Mouse (Mus musculus): ENCODE measurements around the gene Prodh2. TPM values are rescaled to one million over a fixed set of nuclear protein-coding genes. Genes with fewer than 3 reads are reported as not detected.
"Not testable (repeated sequence)": the region's sequence is repeated elsewhere in the genome, so short reads cannot be mapped to it uniquely, and the experiment has no call there.

Prodh2 gene
- total RNA-seq (2017): not detected in 2 replicates

GRCm38 (mm10) chr7:30493401-30493931 is at the start of gene Prodh2:
Gene Prodh2, plus strand, starts transcription at chr7:30493622.
- ATAC-seq (ENCODE audit: extremely low read depth, insufficient number of reproducible peaks, low FRiP score, poor library complexity, severe bottlenecking): no peak

GRCm38 (mm10) chr7:30443696-30444095 is 49.7 kb upstream of the Prodh2 start:
- no peak for ATAC-seq (ENCODE audit: extremely low read depth, insufficient number of reproducible peaks, low FRiP score, poor library complexity, severe bottlenecking)

- no peak for ATAC-seq (ENCODE audit: extremely low read depth, insufficient number of reproducible peaks, low FRiP score, poor library complexity, severe bottlenecking)
Measured at GRCm38 (mm10) chr7:30444154-30444970, 49.1 kb upstream of the Prodh2 start.

GRCm38 (mm10) chr7:30444971-30445751 is 48.3 kb upstream of the Prodh2 start, which contains the start of gene Aplp1:
Gene Aplp1, minus strand, starts transcription at chr7:30445535.
- no peak for ATAC-seq (ENCODE audit: extremely low read depth, insufficient number of reproducible peaks, low FRiP score, poor library complexity, severe bottlenecking)

- no peak for ATAC-seq (ENCODE audit: extremely low read depth, insufficient number of reproducible peaks, low FRiP score, poor library complexity, severe bottlenecking)
Measured at GRCm38 (mm10) chr7:30450241-30450640, 43.2 kb upstream of the Prodh2 start.

- ATAC-seq (ENCODE audit: extremely low read depth, insufficient number of reproducible peaks, low FRiP score, poor library complexity, severe bottlenecking): no peak
Measured at GRCm38 (mm10) chr7:30453327-30453726, 40.1 kb upstream of the Prodh2 start.

- ATAC-seq (ENCODE audit: extremely low read depth, insufficient number of reproducible peaks, low FRiP score, poor library complexity, severe bottlenecking): no peak
Measured at GRCm38 (mm10) chr7:30453766-30454165, 39.7 kb upstream of the Prodh2 start.

- no peak for ATAC-seq (ENCODE audit: extremely low read depth, insufficient number of reproducible peaks, low FRiP score, poor library complexity, severe bottlenecking)
Measured at GRCm38 (mm10) chr7:30454259-30454658, 39.2 kb upstream of the Prodh2 start.

GRCm38 (mm10) chr7:30456487-30456886 is 36.9 kb upstream of the Prodh2 start:
- no peak for ATAC-seq (ENCODE audit: extremely low read depth, insufficient number of reproducible peaks, low FRiP score, poor library complexity, severe bottlenecking)

- ATAC-seq (ENCODE audit: extremely low read depth, insufficient number of reproducible peaks, low FRiP score, poor library complexity, severe bottlenecking): no peak
Measured at GRCm38 (mm10) chr7:30456911-30457628, 36.4 kb upstream of the Prodh2 start.

GRCm38 (mm10) chr7:30457629-30458330 is 35.6 kb upstream of the Prodh2 start, which contains the start of the genes Kirrel2 and Nphs1:
Gene Kirrel2, minus strand, starts transcription at chr7:30457690.
Gene Nphs1, plus strand, starts transcription at chr7:30458315.
- ATAC-seq (ENCODE audit: extremely low read depth, insufficient number of reproducible peaks, low FRiP score, poor library complexity, severe bottlenecking): no peak

GRCm38 (mm10) chr7:30459484-30459883 is 33.9 kb upstream of the Prodh2 start:
- no peak for ATAC-seq (ENCODE audit: extremely low read depth, insufficient number of reproducible peaks, low FRiP score, poor library complexity, severe bottlenecking)

- no peak for ATAC-seq (ENCODE audit: extremely low read depth, insufficient number of reproducible peaks, low FRiP score, poor library complexity, severe bottlenecking)
Measured at GRCm38 (mm10) chr7:30463568-30463967, 29.9 kb upstream of the Prodh2 start.

- no peak for ATAC-seq (ENCODE audit: extremely low read depth, insufficient number of reproducible peaks, low FRiP score, poor library complexity, severe bottlenecking)
Measured at GRCm38 (mm10) chr7:30463996-30464395, 29.4 kb upstream of the Prodh2 start.

GRCm38 (mm10) chr7:30464816-30465300 is 28.6 kb upstream of the Prodh2 start:
- ATAC-seq (ENCODE audit: extremely low read depth, insufficient number of reproducible peaks, low FRiP score, poor library complexity, severe bottlenecking): no peak

GRCm38 (mm10) chr7:30472411-30472810 is 21.0 kb upstream of the Prodh2 start:
- ATAC-seq (ENCODE audit: extremely low read depth, insufficient number of reproducible peaks, low FRiP score, poor library complexity, severe bottlenecking): peak; percentile 68; the same call in 1 of the 2 replicates

GRCm38 (mm10) chr7:30474999-30475398 is 18.4 kb upstream of the Prodh2 start:
- no peak for ATAC-seq (ENCODE audit: extremely low read depth, insufficient number of reproducible peaks, low FRiP score, poor library complexity, severe bottlenecking)

- not testable (repeated sequence) for ATAC-seq (ENCODE audit: extremely low read depth, insufficient number of reproducible peaks, low FRiP score, poor library complexity, severe bottlenecking)
Measured at GRCm38 (mm10) chr7:30476136-30476535, 17.3 kb upstream of the Prodh2 start.
